Mouse (Mus musculus) brain, embryonic 14.5 days (tissue): ENCODE results near the gene Tas1r2.

Experiments used
- CTCF ChIP-seq: fragments of 200-500 bp; IDR thresholded peaks from 2 replicates; pipeline ENCODE4 v1.5.1; 2012; ENCODE audit warnings: inconsistent platforms, mild to moderate bottlenecking, moderate library complexity, borderline replicate concordance; ENCODE audit not compliant: insufficient read depth, insufficient read length; ENCODE audit errors: extremely low read depth
- POLR2A ChIP-seq: fragments of 200-500 bp; IDR thresholded peaks from 2 replicates; pipeline ENCODE4 v1.6.1; 2012; ENCODE audit warnings: mild to moderate bottlenecking, inconsistent platforms, borderline replicate concordance; ENCODE audit not compliant: poor library complexity, insufficient read depth, insufficient read length, severe bottlenecking; ENCODE audit errors: extremely low read depth

- TF ChIP-seq POLR2A (no peak), CTCF (no peak)
Measured at GRCm38 (mm10) chr4:139716477-139717169, 63.3 kb downstream of the Tas1r2 start.
